Mouse (Mus musculus) limb, embryonic 13.5 days (tissue): Measurements from ENCODE around the gene Lta. TPM values are rescaled to one million over a fixed set of nuclear protein-coding genes. Genes with fewer than 3 reads are reported as not detected.
A peak's percentile ranks its signal among the peaks of the same experiment; 100 is the strongest.

Experiments
- ATAC-seq: fragments of 200-750 bp; cut with Nextera tagmentation; 2 replicates; pipeline ENCODE4 v1.8.0; 2017; ENCODE audit warnings: low read depth, moderate number of reproducible peaks, moderate TSS enrichment; ENCODE audit not compliant: low FRiP score
- H3K27ac ChIP-seq: fragments of 300-500 bp; sonication (generic); 2 replicates; pipeline ENCODE4 v1.5.1; 2015; ENCODE audit warnings: inconsistent platforms, mild to moderate bottlenecking, moderate library complexity
- H3K27me3 ChIP-seq: fragments of 300-500 bp; sonication (generic); 2 replicates; pipeline ENCODE4 v1.6.1; 2015; ENCODE audit warnings: mild to moderate bottlenecking, inconsistent platforms
- H3K36me3 ChIP-seq: fragments of 300-500 bp; sonication (generic); 2 replicates; pipeline ENCODE4 v1.6.1; 2015; ENCODE audit warnings: inconsistent platforms, mild to moderate bottlenecking, moderate library complexity
- H3K4me1 ChIP-seq: fragments of 300-500 bp; sonication (generic); 2 replicates; pipeline ENCODE4 v1.6.1; 2015; ENCODE audit warnings: inconsistent platforms
- H3K4me2 ChIP-seq: fragments of 300-500 bp; sonication (generic); replicated peaks from 2 replicates; pipeline ENCODE4 v1.6.1; 2015; ENCODE audit warnings: inconsistent platforms, mild to moderate bottlenecking, moderate library complexity
- H3K4me3 ChIP-seq: fragments of 300-500 bp; sonication (generic); 2 replicates; pipeline ENCODE4 v1.5.1; 2015; ENCODE audit warnings: moderate library complexity, mild to moderate bottlenecking, inconsistent platforms
- H3K9ac ChIP-seq: fragments of 300-500 bp; sonication (generic); 2 replicates; pipeline ENCODE4 v1.6.1; 2015; ENCODE audit warnings: mild to moderate bottlenecking, inconsistent platforms
- H3K9me3 ChIP-seq: fragments of 300-500 bp; sonication (generic); 2 replicates; pipeline ENCODE4 v1.6.1; 2016; ENCODE audit warnings: inconsistent platforms
- WGBS: fragments of 180-500 bp; shearing (Covaris S2); methylation state at CpG from one replicate; pipeline ENCODE4 v1.1.7; 2015; 5-methylcytosine and 5-hydroxymethylcytosine counted together
- polyA plus RNA-seq: library from polyadenylated mRNA; unstranded; fragments of >200 nt; fragmentation: Nextera tagmentation; extraction: Ambion mirVana; gene quantifications from 2 replicates; pipeline ENCODE4 v1.2.1, GENCODE M21; 2015

Lta gene
- polyA plus RNA-seq, 1 experiment from 2014 or later = not detected

DNA sequence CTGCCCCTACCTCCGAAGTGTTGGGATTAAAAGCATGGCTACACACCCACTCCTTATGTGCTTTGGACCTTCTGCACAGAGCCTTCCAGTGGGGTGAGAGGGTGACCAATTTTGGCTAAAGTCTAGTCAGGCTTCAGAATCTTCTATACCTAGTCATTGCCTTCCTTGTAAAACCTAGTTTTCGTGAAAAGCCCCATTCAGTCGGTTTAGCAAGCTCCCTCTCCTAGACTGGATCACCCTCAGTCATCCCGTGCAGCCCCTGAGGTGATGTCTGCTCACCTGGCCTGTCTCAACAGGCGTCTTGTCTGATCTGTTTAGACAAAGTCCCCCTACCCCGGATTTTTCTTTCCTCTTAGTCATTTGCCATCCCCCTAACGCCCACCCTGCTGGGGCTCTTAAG is 7.1 kb downstream of the Lta start:
- Histone ChIP-seq H3K27me3 (peaks cover 91% of the 10 kb centered on the region), H3K4me1 (peaks cover 15% of the 10 kb centered on the region), H3K9ac (no peak overlapping the region), H3K4me3 (no peak overlapping the region), H3K27ac (no peak overlapping the region), H3K36me3 (no peaks in the 10 kb centered on the region), H3K9me3 (no peaks in the 10 kb centered on the region), H3K4me2 (no peak overlapping the region)
- 63% methylated on average over 7 of the region's 7 CpGs for WGBS
- ATAC-seq = no peak

DNA sequence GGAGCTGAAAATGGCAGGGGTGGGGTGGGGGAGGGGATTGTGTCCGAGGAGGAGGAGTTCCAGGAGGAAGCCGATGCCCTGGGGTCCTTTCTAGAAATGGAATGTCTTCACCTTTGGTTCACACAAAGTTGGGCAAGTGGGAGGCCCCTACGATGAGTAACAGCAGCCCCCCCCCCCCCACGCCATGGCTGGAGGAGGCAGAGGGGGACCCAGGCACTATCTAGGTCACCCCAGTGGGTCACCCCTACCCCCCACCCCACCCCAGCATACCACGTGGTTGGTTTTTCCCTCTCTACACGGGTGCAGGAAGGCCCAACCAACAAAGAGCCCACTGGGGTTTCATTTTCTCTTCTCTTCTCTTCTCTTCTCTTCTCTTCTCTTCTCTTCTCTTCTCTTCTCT is 8.0 kb downstream of the Lta start:
- H3K27me3 ChIP-seq = peaks cover 82% of the 10 kb centered on the region
- H3K4me1 ChIP-seq = peaks cover 15% of the 10 kb centered on the region
- no peaks in the 10 kb centered on the region for H3K36me3 ChIP-seq
- 33% methylated on average over 6 of the region's 6 CpGs for WGBS
- no peak for ATAC-seq
- H3K4me3 ChIP-seq = no peak overlapping the region
- no peak overlapping the region for H3K4me2 ChIP-seq
- H3K27ac ChIP-seq = no peak overlapping the region
- H3K9me3 ChIP-seq = no peaks in the 10 kb centered on the region
- H3K9ac ChIP-seq = no peak overlapping the region

DNA sequence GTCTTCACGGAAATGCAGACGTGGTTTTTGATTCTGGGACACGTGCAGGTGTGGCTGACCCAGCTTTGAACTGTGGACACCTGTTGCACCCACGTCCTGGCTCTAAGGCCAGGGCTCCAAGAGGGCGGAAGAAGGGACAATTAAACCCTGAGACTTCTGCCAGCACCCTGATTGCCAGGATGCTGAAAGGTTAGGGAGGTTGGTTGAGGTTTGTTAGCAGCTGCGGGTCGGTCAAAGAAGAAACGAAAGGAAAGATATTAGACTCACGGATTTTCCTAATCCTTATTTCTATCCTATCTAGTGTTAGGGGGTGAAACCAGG is 8.9 kb downstream of the Lta start:
- H3K36me3 ChIP-seq = no peaks in the 10 kb centered on the region
- 34% methylated on average over 9 of the region's 9 CpGs for WGBS
- H3K9ac ChIP-seq = peak overlapping the region; percentile 64
- ATAC-seq = no peak
- H3K27ac ChIP-seq = no peak overlapping the region
- peaks cover 74% of the 10 kb centered on the region for H3K27me3 ChIP-seq
- H3K4me3 ChIP-seq = peak overlapping the region; percentile 47
- no peaks in the 10 kb centered on the region for H3K9me3 ChIP-seq
- H3K4me1 ChIP-seq = peaks cover 15% of the 10 kb centered on the region
- peak overlapping the region; percentile 79 for H3K4me2 ChIP-seq

DNA sequence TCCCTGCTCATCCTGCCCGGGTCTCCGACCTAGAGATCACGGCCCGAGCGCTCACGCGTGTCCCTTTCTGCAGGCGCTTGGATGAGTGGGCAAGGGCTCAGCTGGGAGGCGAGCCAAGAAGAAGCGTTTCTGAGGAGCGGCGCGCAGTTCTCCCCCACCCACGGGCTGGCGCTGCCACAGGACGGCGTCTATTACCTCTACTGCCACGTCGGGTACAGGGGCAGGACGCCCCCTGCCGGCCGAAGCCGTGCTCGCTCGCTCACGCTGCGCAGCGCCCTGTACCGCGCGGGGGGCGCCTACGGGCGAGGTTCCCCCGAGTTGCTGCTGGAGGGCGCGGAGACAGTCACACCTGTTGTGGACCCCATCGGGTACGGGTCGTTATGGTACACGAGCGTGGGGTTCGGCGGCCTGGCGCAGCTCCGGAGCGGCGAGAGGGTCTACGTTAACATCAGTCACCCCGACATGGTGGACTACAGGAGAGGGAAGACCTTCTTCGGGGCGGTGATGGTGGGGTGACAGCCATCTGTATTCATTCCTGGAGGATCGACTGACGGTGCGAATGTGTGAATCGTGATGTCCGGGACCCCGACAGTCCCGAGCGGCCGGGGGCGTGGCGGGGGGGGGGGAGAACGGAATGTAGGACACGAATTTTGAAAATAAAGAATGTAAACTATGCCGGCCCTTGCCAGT is 9.4 kb downstream of the Lta start:
- 1% methylated on average over 66 of the region's 66 CpGs for WGBS
- peak overlapping the region; percentile 47 for H3K4me3 ChIP-seq
- H3K27me3 ChIP-seq = peaks cover 69% of the 10 kb centered on the region

DNA sequence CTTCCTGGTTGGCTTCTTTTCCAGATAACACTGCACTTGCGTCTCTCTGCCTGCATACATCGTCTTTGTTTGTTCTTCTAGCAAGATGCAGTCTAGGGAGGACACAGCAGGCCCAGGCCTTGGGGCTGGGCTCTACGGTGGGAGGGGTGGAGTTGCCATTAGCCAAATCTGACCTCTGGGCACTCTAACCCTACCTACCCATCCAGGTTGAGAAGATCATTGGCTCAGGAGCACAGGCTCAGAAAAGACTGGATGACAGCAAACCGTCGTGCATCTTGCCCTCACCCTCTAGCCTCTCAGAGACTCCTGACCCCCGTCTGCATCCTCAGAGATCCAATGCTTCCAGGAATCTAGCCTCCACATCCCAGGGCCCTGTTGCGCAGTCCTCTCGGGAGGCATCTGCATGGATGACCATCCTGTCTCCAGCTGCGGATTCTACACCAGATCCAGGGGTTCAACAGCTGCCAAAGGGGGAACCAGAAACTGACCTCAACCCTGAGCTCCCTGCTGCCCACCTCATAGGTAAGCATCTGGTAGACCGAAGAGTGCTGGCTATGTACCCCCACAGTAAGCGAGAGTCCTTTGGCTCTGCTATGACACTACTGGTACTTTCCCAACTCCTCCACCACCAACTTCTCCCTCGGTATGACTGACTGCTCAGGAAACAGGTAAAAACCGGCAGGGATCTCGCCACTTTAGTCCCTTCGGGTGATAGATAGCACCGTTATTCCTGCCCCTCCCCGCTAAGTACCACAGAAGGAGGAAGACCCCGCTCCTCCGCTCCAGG is 10.1 kb downstream of the Lta start:
- Histone ChIP-seq H3K36me3 (no peaks in the 10 kb centered on the region), H3K9me3 (no peaks in the 10 kb centered on the region), H3K9ac (peak overlapping the region; percentile 64), H3K27ac (no peak overlapping the region), H3K27me3 (peaks cover 61% of the 10 kb centered on the region), H3K4me1 (peaks cover 15% of the 10 kb centered on the region), H3K4me2 (peak overlapping the region; percentile 79), H3K4me3 (peak overlapping the region; percentile 47)
- ATAC-seq = no peak
- 40% methylated on average over 19 of the region's 19 CpGs for WGBS

More for the DNA sequence above, 9.4 kb downstream of the Lta start:
- Histone ChIP-seq H3K9ac (peak overlapping the region; percentile 64), H3K4me1 (peaks cover 15% of the 10 kb centered on the region), H3K36me3 (no peaks in the 10 kb centered on the region), H3K9me3 (no peaks in the 10 kb centered on the region), H3K4me2 (peak overlapping the region; percentile 79), H3K27ac (no peak overlapping the region)
- ATAC-seq = peak; percentile 85

DNA sequence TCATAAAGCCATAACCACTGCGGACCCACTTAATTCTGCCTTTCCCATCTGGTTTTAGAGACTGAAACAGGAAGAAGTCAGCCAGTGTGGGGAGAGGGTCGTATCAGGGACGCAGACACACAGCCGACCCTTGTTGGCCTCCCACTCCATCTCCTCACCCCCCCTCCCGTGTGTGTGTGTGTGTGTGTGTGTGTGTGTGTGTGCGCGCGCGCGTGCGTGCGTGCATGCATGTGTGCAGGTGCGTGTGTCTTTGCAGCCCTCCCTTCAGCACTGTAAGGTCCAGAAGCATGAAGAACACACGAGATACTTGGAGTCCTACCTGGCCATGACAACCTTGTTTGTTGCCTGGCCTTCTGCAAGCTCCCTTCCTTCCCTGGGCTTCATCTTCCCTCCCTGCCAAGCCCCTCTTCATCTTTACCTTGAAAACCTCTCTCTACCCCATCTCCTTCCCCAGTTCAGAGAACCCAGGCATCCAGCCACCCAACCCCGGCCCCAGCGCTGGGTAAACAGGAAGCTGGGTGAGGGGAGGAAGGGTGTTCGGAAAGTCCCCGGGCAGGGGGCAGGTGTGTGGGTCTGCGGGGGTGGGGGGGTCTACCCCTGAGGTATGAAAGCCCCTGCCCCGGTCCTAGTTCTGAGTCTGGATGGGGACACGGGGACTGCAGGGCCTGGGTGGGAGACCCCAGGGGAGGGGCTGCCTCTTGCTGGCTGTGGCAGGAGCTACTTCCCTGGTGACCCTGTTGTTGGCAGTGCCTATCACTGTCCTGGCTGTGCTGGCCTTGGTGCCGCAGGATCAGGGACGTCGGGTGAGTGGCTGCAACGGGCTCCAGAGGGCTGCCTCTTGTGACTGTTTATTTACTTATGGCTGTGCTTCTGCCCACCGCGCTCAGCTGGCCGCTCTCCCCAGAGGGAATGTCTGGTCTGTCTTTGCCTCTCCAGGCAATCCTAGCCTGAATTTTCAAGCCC is 11.0 kb downstream of the Lta start, which contains the start of gene Ltb:
TSS of gene Ltb (plus strand) at position 559 of the 963 bp plus-strand sequence.
- no peak for ATAC-seq
- no peaks in the 10 kb centered on the region for H3K9me3 ChIP-seq
- peak within 1 kb of the TSS; percentile 43; the same call in 1 of the 2 replicates for H3K9ac ChIP-seq
- no peaks in the 10 kb centered on the region for H3K36me3 ChIP-seq
- peaks cover 55% of the 10 kb centered on the region for H3K27me3 ChIP-seq
- peaks cover 15% of the 10 kb centered on the region for H3K4me1 ChIP-seq
- H3K27ac ChIP-seq = no peak within 1 kb of the TSS
- WGBS = 50% methylated on average over 24 of the region's 28 CpGs
- peak within 1 kb of the TSS; percentile 47 for H3K4me3 ChIP-seq
- peak within 1 kb of the TSS; percentile 79 for H3K4me2 ChIP-seq

DNA sequence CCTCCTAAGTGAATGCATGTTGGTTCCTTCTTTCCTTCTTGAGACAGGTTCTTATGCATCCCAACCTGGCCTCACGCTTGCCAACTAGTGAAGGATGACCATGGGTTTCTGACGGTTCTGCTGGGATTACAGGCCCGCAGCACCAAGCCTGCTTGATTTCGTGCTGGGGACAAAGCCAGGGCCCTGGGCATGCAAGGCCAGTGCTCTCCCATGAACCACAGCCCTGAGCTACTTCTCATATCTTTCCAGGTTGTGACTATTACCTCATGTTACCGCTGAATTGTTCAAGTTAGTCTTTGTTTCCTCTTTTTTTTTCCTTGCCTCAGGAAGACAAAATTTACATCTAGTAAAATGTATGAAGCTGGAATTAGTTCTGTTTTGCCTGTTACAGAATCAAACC is 12.2 kb downstream of the Lta start:
- 84% methylated on average over 5 of the region's 5 CpGs for WGBS
- no peak overlapping the region for H3K27ac ChIP-seq
- H3K4me2 ChIP-seq = no peak overlapping the region
- no peak overlapping the region for H3K4me3 ChIP-seq
- peaks cover 15% of the 10 kb centered on the region for H3K4me1 ChIP-seq
- peaks cover 44% of the 10 kb centered on the region for H3K27me3 ChIP-seq
- ATAC-seq = no peak
- no peaks in the 10 kb centered on the region for H3K36me3 ChIP-seq
- no peak overlapping the region for H3K9ac ChIP-seq
- no peaks in the 10 kb centered on the region for H3K9me3 ChIP-seq

DNA sequence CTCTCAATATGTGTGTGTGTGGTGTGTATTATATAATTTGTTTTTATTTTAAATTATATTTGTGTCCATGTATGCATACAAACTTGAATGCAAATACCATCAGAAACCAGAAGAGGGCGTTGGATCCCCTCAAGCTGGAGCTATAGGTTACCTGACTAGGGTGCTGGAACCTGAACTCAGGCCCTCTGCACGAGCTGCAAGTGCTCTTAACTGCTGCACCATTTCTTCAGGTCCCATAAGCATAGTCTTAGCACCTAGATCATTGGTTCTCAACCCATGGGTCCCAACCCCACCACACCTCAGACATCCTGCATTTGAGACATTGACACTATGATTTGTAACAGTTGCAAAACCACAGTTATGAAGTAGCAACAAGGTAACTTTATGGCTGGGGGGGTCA is 13.4 kb downstream of the Lta start:
- no peak for ATAC-seq
- Histone ChIP-seq H3K4me2 (no peak overlapping the region), H3K36me3 (no peaks in the 10 kb centered on the region), H3K9me3 (no peaks in the 10 kb centered on the region), H3K27me3 (peaks cover 35% of the 10 kb centered on the region), H3K4me1 (peaks cover 16% of the 10 kb centered on the region), H3K9ac (no peak overlapping the region), H3K27ac (no peak overlapping the region), H3K4me3 (no peak overlapping the region)
- 58% methylated on average over 2 of the region's 2 CpGs for WGBS

DNA sequence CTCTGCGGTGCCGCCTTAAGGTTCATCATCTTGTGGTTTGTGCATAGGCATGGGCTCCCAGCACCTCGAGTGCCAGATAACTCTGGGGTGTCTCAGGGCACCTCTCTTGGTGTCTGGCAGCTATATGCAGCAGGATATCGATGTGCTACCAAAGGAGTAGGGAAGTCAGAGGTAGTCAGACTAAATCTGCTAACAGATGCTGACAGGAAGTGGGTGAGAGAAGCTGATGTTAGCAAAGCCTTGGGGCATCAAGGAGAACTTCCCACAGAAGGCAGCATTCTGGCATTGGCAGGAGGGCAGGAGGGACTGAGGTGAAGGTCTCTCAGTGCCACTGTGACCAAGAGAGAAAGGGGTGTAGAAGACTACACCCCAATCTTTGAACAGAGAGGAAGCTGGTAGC is 15.1 kb downstream of the Lta start:
- Histone ChIP-seq H3K4me1 (peaks cover 13% of the 10 kb centered on the region), H3K4me2 (no peak overlapping the region), H3K9ac (no peak overlapping the region), H3K27me3 (peaks cover 19% of the 10 kb centered on the region), H3K4me3 (no peak overlapping the region), H3K36me3 (no peaks in the 10 kb centered on the region), H3K27ac (no peak overlapping the region), H3K9me3 (no peaks in the 10 kb centered on the region)
- 72% methylated on average over 4 of the region's 4 CpGs for WGBS
- ATAC-seq = no peak

DNA sequence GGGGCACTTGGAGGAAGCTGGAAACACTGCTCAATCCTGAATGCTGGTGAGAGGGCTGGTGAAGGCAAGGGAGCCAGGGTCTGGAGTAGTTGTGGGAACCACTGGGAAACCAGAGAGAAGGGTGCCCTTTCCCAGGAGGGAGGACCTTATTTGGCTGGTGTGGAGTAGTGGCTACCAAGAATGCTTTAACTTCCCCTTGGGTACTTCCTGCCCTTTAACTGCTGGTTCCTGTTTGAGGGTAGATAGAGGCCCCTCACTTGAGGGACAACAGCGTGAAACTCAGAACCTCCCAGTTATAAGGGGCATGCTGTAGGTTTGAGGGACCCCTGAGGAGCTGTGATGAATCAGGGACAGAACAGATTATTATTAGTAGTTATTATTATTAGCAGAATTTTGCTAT is 16.0 kb downstream of the Lta start:
- Histone ChIP-seq H3K27ac (no peak overlapping the region), H3K27me3 (peaks cover 10% of the 10 kb centered on the region), H3K9me3 (no peaks in the 10 kb centered on the region), H3K4me1 (peaks cover 10% of the 10 kb centered on the region), H3K9ac (no peak overlapping the region), H3K4me3 (no peak overlapping the region), H3K36me3 (no peaks in the 10 kb centered on the region), H3K4me2 (no peak overlapping the region)
- no peak for ATAC-seq
- WGBS = 62% methylated on average over 1 of the region's 1 CpGs

DNA sequence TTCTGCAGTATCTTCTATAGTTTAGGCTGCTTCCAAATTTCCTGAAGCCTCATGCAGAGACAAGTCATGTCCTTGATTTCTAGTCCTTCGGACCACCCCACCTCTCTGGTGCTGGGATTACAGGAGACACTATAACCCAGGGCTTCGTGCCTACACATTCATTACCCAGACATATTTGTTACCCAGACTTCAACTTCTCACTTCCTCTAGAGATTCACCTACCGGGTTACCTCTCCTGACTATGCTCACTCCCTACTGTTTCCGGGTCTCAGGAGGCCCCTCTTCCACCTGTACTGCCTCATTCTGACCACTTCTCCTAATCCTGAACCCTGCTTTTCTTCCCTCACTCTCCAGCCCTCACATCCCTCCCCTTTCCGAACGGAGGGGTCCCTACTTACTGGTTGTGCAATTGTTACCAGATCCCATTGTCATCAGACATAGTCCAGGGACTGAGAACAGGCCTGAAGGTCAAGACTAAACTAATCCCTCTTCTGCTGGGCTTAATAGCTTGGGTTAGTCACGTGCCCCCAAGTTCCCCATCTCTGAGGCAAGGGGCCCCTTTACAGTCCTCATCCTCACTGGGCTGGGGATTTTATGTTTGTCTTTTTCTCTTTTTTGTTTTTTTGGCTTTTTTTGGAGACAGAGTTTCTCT is 17.1 kb downstream of the Lta start, which contains the start of gene Lst1:
TSS of gene Lst1 (minus strand) at position 481 of the 652 bp plus-strand sequence.
- Histone ChIP-seq H3K4me3 (no peak within 1 kb of the TSS), H3K27ac (peak within 1 kb of the TSS; percentile 22; the same call in 1 of the 2 replicates), H3K36me3 (no peaks in the 10 kb centered on the region), H3K4me1 (peaks cover 10% of the 10 kb centered on the region), H3K4me2 (no peak within 1 kb of the TSS), H3K27me3 (no peaks in the 10 kb centered on the region), H3K9me3 (no peaks in the 10 kb centered on the region), H3K9ac (no peak within 1 kb of the TSS)
- 72% methylated on average over 7 of the region's 7 CpGs for WGBS
- ATAC-seq = no peak
